Mouse (Mus musculus): ENCODE measurements at regions not wholly inside any gene's neighbourhood (a gene's known extent, or its start where the extent isn't known, plus 50 kb on each side); places are given as distances from the start of the nearest gene placed in this dataset.

GRCm38 (mm10) chr12:13164791-13165190 lies 84.2 kb downstream of the Ddx1 start:
- H3K9ac ChIP-seq (ENCODE audit: low read depth, low read length): no peak overlapping the region
- no peak overlapping the region for H3K4me3 ChIP-seq (ENCODE audit: low read depth, low read length)
- no peak for TF ChIP-seq CTCF (IDR thresholded peaks at IDR 0.05; ENCODE audit: low read depth)
- H3K36me3 ChIP-seq (ENCODE audit: control insufficient read depth, insufficient read depth): no peaks in the 10 kb centered on the region
- ATAC-seq: no peak
- H3K27ac ChIP-seq (ENCODE audit: low read depth, low read length): no peak overlapping the region
- no peaks in the 10 kb centered on the region for H3K4me1 ChIP-seq (replicated peaks; ENCODE audit: control insufficient read depth, insufficient read depth, low read length)
- no peaks in the 10 kb centered on the region for H3K9me3 ChIP-seq (ENCODE audit: control insufficient read depth)
- no peak overlapping the region for H3K4me2 ChIP-seq (replicated peaks; ENCODE audit: low read depth)
- WGBS: 53% methylated on average over 2 of the region's 2 CpGs
- H3K27me3 ChIP-seq (replicated peaks; ENCODE audit: control insufficient read depth, insufficient read depth, low read length): no peaks in the 10 kb centered on the region

GRCm38 (mm10) chr12:13161051-13161450 lies 88.0 kb downstream of the Ddx1 start:
- 88% methylated on average over 1 of the region's 1 CpGs for WGBS
- no peak for TF ChIP-seq CTCF (IDR thresholded peaks at IDR 0.05; ENCODE audit: low read depth)
- Histone ChIP-seq H3K9me3 (ENCODE audit: control insufficient read depth) (no peaks in the 10 kb centered on the region), H3K4me3 (ENCODE audit: low read depth, low read length) (no peak overlapping the region), H3K27me3 (replicated peaks; ENCODE audit: control insufficient read depth, insufficient read depth, low read length) (no peaks in the 10 kb centered on the region), H3K36me3 (ENCODE audit: control insufficient read depth, insufficient read depth) (no peaks in the 10 kb centered on the region), H3K9ac (ENCODE audit: low read depth, low read length) (no peak overlapping the region), H3K27ac (ENCODE audit: low read depth, low read length) (no peak overlapping the region), H3K4me2 (replicated peaks; ENCODE audit: low read depth) (no peak overlapping the region), H3K4me1 (replicated peaks; ENCODE audit: control insufficient read depth, insufficient read depth, low read length) (no peaks in the 10 kb centered on the region)
- no peak for ATAC-seq

GRCm38 (mm10) chr12:13159346-13160055 lies 89.5 kb downstream of the Ddx1 start:
- no peak overlapping the region for H3K27ac ChIP-seq (ENCODE audit: low read depth, low read length)
- H3K9me3 ChIP-seq (ENCODE audit: control insufficient read depth): no peaks in the 10 kb centered on the region
- no peak for ATAC-seq
- H3K4me1 ChIP-seq (replicated peaks; ENCODE audit: control insufficient read depth, insufficient read depth, low read length): no peaks in the 10 kb centered on the region
- H3K4me2 ChIP-seq (replicated peaks; ENCODE audit: low read depth): no peak overlapping the region
- H3K27me3 ChIP-seq (replicated peaks; ENCODE audit: control insufficient read depth, insufficient read depth, low read length): no peaks in the 10 kb centered on the region
- no peak overlapping the region for H3K9ac ChIP-seq (ENCODE audit: low read depth, low read length)
- H3K36me3 ChIP-seq (ENCODE audit: control insufficient read depth, insufficient read depth): no peaks in the 10 kb centered on the region
- TF ChIP-seq CTCF (IDR thresholded peaks at IDR 0.05; ENCODE audit: low read depth): no peak
- H3K4me3 ChIP-seq (ENCODE audit: low read depth, low read length): no peak overlapping the region

GRCm38 (mm10) chr12:13157666-13158381 lies 91.2 kb downstream of the Ddx1 start:
- H3K36me3 ChIP-seq (ENCODE audit: control insufficient read depth, insufficient read depth): no peaks in the 10 kb centered on the region
- no peaks in the 10 kb centered on the region for H3K27me3 ChIP-seq (replicated peaks; ENCODE audit: control insufficient read depth, insufficient read depth, low read length)
- H3K9me3 ChIP-seq (ENCODE audit: control insufficient read depth): no peaks in the 10 kb centered on the region
- no peak overlapping the region for H3K27ac ChIP-seq (ENCODE audit: low read depth, low read length)
- TF ChIP-seq CTCF (IDR thresholded peaks at IDR 0.05; ENCODE audit: low read depth): no peak
- H3K4me3 ChIP-seq (ENCODE audit: low read depth, low read length): no peak overlapping the region
- H3K9ac ChIP-seq (ENCODE audit: low read depth, low read length): no peak overlapping the region
- 70% methylated on average over 7 of the region's 7 CpGs for WGBS
- no peak for ATAC-seq
- H3K4me1 ChIP-seq (replicated peaks; ENCODE audit: control insufficient read depth, insufficient read depth, low read length): no peaks in the 10 kb centered on the region
- no peak overlapping the region for H3K4me2 ChIP-seq (replicated peaks; ENCODE audit: low read depth)

GRCm38 (mm10) chr12:13157089-13157488 lies 91.9 kb downstream of the Ddx1 start:
- H3K9me3 ChIP-seq (ENCODE audit: control insufficient read depth): no peaks in the 10 kb centered on the region
- WGBS: 73% methylated on average over 10 of the region's 10 CpGs
- no peak overlapping the region for H3K4me3 ChIP-seq (ENCODE audit: low read depth, low read length)
- H3K27me3 ChIP-seq (replicated peaks; ENCODE audit: control insufficient read depth, insufficient read depth, low read length): no peaks in the 10 kb centered on the region
- TF ChIP-seq CTCF (IDR thresholded peaks at IDR 0.05; ENCODE audit: low read depth): no peak
- no peak overlapping the region for H3K9ac ChIP-seq (ENCODE audit: low read depth, low read length)
- no peak overlapping the region for H3K27ac ChIP-seq (ENCODE audit: low read depth, low read length)
- ATAC-seq: no peak
- no peak overlapping the region for H3K4me2 ChIP-seq (replicated peaks; ENCODE audit: low read depth)
- H3K36me3 ChIP-seq (ENCODE audit: control insufficient read depth, insufficient read depth): no peaks in the 10 kb centered on the region
- no peaks in the 10 kb centered on the region for H3K4me1 ChIP-seq (replicated peaks; ENCODE audit: control insufficient read depth, insufficient read depth, low read length)

- Histone ChIP-seq H3K4me1 (replicated peaks; ENCODE audit: control insufficient read depth, insufficient read depth, low read length) (no peaks in the 10 kb centered on the region), H3K27ac (ENCODE audit: low read depth, low read length) (no peak overlapping the region), H3K9me3 (ENCODE audit: control insufficient read depth) (no peaks in the 10 kb centered on the region), H3K4me3 (ENCODE audit: low read depth, low read length) (no peak overlapping the region), H3K36me3 (ENCODE audit: control insufficient read depth, insufficient read depth) (no peaks in the 10 kb centered on the region), H3K9ac (ENCODE audit: low read depth, low read length) (no peak overlapping the region), H3K4me2 (replicated peaks; ENCODE audit: low read depth) (no peak overlapping the region), H3K27me3 (replicated peaks; ENCODE audit: control insufficient read depth, insufficient read depth, low read length) (no peaks in the 10 kb centered on the region)
- no peak; the same call in 1 of the 2 replicates for ATAC-seq
- no peak for TF ChIP-seq CTCF (IDR thresholded peaks at IDR 0.05; ENCODE audit: low read depth)
- WGBS: 39% methylated on average over 4 of the region's 4 CpGs
Measured at GRCm38 (mm10) chr12:13150751-13151150, 98.3 kb downstream of the Ddx1 start.
